Mouse (Mus musculus) v-Abl transformed pro-B cells (cell line): ENCODE data around the gene Nucb1.

Source experiments
- in situ Hi-C, 2 experiments: fragments of 400-800 bp; cut with MboI; formaldehyde crosslinking; loops; one replicate each; pipeline ENCODE4 v1.15.1; 2025; ENCODE audit not compliant: unreplicated experiment in 2 of 2

Gene Nucb1

DNA sequence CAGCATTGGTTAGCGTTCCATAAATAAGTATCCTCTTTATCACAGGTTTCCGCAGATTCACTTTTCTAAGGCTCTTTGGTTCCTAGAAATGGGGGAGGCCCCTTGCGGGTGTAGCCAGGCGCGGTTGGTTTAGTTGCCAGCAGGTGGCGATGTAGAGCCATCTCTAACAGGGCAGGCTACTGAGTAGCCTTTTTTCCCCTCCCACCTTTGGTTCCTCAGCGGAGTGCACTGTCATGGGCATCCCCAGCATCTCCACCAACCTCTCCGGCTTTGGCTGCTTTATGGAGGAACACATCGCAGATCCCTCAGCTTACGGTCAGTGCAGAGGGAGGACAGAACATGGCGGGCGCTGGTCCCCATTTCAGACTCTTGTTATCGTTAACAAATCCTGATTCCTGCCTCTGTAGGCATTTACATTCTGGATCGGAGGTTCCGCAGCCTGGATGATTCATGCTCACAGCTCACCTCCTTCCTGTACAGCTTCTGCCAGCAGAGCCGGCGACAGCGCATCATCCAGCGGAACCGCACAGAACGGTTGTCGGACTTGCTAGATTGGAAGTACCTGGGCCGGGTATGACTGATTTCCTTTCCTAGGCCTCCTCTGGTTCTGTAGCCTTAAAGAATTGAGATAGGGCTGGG is 58.7 kb downstream of the Nucb1 start:
- in situ Hi-C loops: loop anchor here (5.0 to 25.0 kb wide), 3 partner anchors 111 to 243 kb away; partner anchors contain the start of genes Car11 (in 2 of the 2), Sec1 (in 2 of the 2) and Ntn5 (in 1 of the 2)

DNA sequence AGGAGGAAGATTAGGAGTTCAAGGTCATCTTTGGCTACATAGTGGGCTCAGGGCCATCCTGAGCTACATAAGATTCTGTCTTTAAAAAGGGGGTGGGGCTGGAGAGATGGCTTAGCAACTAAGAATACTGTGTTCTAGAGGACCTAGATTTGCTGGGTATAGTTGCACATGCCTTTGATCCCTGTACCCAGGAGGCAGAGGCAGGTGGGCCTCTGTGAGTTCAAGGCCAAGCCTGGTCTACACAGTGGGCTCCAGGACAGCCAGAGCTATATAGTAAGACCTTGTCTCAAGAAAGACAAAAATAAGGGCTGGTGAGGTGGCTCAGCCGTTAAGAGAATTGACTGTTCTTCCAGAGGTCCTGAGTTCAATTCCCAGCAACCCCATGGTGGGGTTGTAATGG is 60.2 kb downstream of the Nucb1 start:
- in situ Hi-C loops: loop anchor here (5.0 to 25.0 kb wide), 3 partner anchors 112 to 245 kb away; partner anchors contain the start of genes Car11 (in 2 of the 2), Sec1 (in 2 of the 2) and Ntn5 (in 1 of the 2)

DNA sequence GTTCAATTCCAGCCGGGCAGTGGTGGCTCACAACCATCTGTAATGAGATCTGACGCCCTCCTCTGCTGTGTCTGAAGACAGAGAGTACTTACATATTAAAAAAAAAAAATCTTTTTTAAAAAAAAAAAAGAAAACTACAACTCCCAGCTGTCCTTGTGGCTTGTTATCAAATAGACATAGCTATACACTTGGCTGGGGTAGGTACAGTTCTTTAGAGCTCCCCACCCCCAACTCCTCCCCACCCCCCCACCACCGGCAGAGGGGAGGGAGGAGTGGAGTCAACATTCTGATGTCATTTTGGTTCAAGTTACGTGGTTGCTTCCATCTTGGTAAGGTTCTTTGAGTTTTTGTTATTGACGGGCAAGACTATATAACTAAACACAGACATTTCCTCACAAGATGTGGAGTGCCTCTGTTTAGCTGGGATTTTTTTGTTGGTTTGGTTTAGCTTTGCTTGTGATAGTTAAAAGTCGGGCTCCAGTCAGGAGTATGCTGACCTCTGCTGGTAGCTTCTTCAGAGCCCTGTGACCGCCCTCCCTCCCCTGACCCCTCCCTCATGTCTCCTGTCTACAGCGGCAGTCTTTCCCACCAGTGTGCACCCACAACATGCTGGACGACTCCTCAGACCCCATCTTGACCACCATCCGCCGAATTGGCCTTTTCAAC is 62.7 kb downstream of the Nucb1 start:
- in situ Hi-C loops: no loop called here

DNA sequence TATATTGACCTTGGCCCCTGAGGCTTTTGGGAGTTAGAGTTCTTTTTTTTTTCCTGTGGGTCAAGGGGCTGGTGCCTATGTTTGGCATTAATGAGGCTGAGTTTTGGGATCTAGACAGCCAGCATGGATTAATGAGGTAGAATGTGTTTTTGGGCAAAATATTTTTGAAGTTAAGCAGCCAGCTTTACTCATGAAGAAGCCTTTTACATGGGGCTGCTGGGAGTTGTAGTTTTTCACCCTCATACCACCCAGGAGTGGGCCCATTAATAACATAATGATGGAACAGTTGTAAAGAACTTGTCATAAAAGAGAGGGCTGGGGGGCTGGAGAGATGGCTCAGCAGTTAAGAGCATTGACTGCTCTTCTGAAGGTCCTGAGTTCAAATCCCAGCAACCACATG is 63.6 kb downstream of the Nucb1 start:
- in situ Hi-C loops: no loop called here

DNA sequence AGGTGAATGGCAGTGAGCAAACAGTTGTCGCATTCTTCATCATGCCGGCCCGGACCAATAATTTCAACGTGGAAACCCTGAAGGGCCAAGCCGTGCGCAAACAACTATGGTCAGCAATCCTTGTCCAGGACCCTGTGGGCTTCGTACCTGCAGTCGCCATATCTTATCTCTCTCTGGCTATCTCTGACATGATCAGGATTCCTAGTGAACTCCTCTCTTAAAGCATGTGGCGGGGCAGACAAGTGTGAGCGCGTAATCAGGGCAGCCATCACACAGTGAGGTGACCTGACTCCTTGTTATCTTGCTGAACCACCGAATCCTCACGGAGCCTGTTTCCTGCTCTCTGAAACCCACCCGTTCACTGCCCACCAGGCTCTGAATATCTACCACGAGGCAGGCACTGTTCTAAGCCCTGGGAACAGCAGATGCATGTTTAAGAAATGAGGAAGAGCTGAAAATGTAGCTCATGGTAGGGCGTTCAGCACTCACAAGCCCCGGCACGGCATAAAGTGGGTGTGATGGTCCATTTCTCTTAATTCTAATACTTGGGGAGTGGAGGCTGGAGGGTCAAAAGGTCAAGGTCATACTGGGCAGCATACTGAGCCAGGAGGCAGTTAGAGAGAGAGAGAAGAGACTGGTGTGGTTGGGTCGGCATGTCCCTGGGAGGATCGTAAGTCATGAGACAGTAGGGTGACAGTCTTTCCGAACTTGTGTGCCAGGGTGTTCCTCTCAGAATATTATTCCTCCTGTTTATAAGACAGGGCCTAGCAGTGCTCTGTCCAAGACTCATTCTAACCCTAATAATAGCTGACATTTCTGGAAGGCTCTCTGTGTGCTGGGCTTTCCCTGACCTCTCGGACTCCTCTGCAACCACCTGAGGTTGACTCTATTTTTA is 66.4 kb downstream of the Nucb1 start:
- in situ Hi-C loops: no loop called here
